Mouse (Mus musculus): Measurements from ENCODE around the gene Ptpn4.

The Ptpn4 gene

DNA sequence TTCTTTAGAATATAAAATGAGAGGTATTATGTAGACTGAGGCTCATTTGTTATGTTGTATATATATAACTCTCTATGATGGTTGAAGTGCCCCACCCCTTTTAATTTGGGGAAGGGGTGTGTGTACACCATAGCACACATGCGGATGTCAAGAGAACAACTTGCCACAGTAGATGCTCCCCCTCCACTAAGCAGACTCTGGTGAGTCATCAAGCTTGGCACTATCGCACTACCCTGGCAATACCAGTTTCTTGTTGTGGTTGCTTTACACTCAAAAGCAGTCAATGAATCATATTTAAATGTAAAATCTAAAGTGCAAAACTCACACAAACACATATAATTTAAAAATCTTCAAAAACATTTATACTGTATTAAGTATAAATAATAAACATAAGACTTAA lies 31.4 kb downstream of the Ptpn4 start:
- DNase-seq (ENCODE audit: low spot score), result no peak

DNA sequence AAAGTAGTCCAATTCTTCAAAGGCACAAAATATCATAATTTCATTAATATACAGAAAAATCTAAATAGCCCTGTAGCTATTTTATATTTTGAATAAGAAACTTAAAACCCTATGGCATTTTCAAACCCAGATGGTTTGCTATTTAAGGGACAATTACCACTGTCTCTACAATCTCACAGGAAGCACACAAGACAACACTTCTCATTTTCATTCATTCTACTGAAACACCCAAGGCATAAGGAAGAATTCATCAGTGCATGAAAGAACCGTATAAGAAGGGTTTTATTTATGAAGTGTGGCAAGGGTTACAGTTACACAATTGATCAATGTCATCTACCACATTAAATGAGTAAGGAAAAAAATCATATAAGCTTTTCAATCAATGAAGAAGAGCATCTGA lies 32.8 kb downstream of the Ptpn4 start:
- no peak for DNase-seq (ENCODE audit: low spot score)

DNA sequence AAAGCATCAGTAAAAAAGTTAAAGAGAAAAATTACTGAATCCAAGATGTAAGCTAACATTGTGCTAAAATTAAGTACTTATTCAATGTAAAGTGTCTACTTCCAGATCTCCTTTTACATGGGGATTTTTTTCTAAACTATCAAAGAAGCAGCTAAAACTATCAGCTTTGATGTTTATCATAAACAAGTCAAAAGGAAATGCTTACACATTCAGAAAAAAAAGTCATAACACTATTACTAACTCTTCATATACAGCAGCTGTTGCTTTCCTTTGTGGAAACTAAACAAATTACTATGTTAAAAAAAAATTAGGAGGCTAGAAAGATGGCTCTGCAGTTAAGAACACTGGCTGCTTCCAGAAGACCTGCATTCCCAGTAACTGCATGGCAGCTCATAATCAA lies 42.2 kb downstream of the Ptpn4 start:
- DNase-seq (ENCODE audit: low spot score), result no peak

DNA sequence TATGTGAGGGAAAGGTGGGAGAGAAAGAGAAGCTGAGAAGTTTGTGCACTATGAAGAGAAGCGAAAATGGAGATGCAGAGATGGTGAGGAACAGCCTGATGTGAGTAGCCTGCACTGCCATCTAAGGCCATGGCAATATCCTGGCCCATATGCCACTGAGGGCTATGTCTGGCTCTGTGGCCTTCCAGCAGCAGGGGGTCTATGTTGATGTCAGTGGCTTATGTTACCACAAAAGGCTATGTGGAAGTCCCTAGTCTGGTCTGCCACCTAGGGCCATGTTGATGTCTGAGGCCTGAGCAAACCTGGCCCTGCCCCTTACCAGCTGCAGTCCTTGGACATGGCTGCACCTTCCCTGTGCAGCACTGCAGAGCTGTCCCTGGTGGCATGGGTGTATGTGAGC lies 43.1 kb downstream of the Ptpn4 start:
- DNase-seq (ENCODE audit: low spot score), result no peak

DNA sequence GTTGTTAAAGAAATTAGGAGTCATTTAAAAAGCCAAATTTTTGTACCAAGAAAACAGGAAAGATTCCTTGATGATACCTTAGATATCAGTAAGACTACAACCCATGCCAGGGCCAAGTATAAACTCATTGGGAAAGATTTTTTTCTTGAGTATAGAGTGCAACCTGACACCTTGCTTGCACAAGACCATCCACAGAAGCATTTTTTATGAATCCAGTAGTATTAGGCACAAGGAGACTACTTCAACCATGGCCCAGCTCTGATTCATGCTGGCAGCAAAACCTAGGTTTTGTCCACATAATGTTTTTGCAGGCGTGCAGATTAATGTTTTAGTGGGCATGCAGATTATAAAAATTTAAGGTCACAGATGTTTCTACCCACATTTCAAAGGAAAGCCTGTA lies 46.8 kb downstream of the Ptpn4 start:
- no peak for DNase-seq (ENCODE audit: low spot score)

DNA sequence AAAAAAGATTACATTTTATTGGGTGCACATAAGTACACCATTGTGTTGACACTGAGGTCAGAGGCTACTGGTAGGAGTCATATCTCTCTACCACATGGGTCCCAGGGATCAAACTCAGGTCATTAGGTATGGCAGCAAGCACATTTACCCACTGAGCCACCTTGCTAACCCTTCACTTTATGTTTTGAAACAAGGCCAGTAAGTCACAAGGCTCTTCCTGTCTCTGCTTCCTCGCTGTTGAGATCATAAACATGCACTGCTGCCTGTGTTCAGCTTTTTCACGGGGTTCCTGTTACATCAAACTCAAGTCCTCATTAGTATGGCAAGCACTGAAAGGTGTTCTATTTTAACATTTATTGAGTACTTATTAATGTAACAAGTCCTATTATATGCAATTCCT lies 61.5 kb downstream of the Ptpn4 start:
- DNase-seq (ENCODE audit: low spot score), result no peak

DNA sequence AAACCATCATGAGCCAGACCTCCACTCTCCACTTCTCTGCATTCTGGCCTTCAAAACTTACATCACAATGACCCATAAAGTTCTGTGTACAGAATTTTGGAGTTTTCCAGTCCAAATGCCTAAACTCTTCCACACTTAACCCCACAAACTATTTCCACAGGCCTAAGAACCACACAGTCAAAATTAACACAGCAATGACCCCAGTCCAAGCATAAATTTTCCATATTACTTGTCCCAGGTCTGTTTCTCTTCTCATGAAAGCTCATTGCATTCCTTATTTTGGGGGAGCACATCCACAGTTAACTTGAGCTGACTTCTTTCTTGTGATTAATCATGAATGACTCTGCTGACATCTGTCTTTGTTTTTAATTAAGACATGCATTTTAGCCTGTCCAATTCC lies 101.7 kb downstream of the Ptpn4 start:
- no peak for DNase-seq (ENCODE audit: low spot score)

DNA sequence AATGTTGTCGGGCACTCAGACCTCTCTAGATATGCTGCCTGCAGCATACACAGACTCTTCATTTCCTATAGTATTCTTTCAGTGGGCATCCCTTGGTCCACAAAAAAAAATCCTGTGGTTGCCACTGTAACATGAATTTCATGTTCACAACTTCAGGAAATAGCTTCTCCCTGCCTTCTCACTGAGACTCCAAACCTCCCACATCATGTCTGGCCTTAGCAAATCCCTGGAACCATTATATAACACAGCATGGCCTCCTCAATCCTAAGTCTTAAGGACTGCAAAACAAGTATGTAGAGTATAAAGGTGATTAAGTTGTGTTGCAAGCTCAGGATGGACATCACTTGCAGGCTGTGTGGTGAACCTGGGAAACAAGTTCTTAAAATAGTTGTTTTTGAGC lies 102.6 kb downstream of the Ptpn4 start:
- DNase-seq (ENCODE audit: low spot score), result no peak

DNA sequence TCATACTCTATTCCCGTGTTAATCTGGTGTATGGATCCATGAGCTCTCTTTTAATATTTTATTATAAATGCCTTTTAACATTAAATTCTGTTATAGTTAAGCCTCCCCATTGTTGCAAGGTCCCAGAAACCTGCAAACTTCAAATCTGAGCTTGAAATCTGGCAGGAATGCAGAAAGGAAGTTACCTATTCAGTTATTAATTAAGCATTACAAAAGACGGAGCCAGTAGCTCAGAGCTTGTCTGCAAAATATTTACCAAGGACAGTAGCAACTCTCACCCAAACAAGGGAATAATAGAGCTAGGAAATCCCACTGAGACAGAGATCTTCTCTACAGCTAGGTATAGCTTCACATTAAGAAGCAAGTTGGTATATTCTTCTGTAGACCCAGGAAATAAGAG lies 106.2 kb downstream of the Ptpn4 start:
- no peak for DNase-seq (ENCODE audit: low spot score)

DNA sequence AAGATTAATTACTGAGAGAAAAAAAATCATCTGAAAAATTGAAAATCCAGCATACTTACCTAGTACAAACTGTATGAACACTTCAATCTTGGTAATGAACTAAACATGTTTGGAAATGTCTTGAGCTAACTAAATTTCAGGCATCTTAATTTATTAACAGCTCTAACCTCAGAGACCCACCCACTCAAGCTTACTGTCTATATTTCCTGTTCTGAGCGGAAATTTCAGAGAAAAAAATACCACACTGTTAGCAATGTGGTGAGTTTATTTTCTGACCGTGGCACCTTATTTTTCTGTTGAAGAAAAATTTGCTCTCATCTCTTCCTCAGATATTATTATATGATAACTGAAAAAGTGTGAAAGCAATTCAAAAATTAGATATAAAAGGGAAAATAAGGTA lies 124.4 kb downstream of the Ptpn4 start:
- no peak for DNase-seq (ENCODE audit: low spot score)

DNA sequence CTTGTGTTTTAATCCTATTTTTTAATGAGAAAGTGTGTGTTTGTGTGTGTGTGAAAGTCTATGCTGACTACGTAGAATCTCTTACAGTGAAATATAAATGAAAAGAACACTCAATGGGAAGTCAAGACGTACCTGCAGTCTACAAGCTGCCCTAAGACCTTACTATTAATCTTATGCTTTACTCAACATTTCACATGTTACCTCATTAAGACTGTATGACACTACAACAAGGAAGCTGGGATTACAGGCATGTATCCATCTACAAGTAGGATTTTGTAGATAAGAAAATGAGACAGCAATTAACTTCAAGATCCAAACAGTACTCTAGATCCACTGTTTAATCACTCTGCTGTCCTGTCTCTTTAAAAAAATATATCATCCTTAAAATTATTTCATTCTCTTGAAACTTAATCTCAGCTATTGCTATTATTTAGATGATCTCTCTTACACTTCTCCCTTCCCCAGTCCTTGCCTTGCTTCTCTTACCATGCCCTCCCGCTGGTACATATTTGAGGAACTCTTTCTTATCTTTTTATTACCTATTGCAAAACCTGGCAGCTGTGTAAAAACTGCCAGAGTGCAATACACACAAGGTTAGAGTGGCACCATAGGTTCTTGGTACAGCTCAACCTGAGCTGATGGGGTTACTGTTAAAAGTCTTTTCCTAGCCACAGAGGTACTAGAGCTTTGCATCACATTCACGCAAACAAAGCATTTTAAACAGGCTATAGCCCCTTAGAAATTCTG lies 130.8 kb downstream of the Ptpn4 start:
- no peak for DNase-seq (ENCODE audit: low spot score)

DNA sequence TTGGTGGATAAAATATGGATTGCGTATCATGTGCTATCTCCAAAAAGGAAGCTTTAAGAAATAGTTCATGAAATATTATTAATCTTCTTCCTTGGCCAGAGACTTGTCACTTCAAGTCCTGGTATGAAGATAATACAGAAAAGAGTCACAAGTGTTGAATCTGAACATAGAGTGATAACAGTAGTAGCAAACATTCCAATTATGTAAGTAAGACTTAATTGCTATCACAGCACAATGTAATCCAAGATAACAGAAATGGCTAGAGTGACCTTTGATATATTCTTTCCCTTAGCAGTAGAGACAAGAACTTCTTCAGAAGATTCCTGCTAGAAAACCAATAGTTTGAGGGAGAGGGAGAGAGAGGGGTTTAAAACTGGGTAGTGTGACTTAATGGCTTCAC lies 140.6 kb downstream of the Ptpn4 start:
- no peak for DNase-seq (ENCODE audit: low spot score)

DNA sequence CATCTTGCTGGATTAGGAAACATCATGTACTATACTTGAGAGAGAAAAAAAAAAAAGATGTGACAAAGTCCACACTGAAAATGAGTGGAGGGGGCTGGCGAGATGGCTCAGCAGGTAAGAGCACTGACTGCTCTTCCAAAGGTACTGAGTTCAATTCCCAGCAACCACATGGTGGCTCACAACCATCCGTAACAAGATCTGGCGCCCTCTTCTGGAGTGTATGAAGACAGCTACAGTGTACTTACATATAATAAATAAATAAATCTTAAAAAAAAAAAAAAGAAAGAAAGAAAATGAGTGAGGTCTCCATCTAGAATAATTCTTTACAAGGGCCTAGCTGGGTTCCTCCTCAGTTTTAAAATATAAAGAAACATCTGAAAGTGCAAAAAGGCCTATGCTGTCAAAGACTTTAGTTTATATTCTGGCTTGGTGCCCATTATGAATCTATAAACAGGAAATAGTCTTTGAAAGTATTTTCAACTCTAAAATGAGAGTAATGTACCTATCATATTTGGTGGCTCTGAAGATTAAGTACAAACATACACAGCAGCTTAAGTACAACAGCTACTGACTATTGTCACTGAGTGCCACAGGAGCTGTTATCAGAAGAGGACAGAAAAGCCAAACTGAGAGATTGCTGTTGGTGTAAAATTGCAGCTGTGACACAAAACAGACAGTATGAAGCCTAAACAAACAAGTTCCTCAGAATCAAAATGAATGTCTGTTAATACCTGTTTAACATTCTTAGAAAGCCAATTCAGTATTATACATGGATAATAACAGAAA lies 151.4 kb downstream of the Ptpn4 start:
- no peak for DNase-seq (ENCODE audit: low spot score)

DNA sequence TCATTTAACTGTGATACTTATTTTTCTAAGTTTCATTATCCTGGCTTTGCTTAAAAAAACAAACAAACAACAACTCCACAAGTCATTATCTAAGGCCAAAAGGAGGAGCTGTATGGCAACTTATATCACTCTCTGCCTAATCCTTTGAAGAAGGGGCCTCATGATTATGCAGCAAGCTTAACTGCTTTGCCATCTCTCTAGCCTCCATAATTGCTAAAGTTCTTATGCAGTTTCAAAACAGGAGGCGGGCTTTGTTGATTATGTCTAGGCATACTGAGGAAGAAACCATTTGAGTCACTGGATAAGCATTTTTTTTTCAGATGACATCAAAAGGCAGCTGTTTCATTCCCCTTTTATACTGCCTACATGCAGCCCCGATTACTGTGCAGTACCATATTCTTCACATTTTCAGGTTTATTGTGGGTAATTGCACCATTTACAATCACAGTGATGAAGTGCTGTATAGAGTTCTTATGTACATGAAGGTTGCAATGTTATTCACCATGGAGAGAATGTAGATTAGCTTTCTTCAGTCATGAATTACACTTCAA lies 155.7 kb downstream of the Ptpn4 start:
- no peak for DNase-seq (ENCODE audit: low spot score)

DNA sequence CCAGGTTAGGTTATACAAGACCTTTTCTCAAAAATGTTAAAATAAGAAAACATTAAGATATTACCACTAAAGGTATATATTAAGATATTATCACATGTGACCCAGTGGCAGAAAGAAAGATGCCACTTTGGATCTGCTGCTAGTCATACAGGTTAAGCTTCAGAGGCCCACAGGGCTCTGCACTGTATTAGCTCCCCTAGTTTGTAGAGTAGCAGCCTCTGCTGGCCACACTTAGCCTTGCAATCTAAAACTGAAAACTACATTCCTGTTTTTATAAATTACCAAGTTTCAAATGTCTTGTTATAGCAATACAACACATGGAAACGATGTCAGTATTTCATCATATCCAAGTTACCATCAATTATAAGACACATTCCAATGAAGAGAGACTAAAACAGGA lies 162.4 kb downstream of the Ptpn4 start:
- DNase-seq (ENCODE audit: low spot score), result peak; percentile 39

DNA sequence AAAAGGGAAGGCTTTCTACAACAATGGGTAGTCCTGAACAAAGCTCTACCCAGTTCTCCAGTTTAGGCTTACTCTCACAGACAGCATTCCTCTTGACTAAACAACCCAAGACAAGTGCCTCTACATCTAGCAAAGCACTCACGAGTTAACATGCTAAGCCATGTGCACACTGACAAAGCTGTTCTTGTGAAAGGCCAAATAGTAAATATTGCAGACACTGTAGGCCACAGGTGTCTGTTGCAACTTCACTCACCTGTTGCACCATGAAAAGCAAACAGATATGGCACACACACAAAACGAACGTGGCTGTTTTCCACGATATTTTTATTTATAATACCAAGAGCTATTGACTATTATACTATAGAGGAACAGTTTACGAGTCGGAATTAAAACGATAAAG lies 170.5 kb downstream of the Ptpn4 start:
- no peak for DNase-seq (ENCODE audit: low spot score)

DNA sequence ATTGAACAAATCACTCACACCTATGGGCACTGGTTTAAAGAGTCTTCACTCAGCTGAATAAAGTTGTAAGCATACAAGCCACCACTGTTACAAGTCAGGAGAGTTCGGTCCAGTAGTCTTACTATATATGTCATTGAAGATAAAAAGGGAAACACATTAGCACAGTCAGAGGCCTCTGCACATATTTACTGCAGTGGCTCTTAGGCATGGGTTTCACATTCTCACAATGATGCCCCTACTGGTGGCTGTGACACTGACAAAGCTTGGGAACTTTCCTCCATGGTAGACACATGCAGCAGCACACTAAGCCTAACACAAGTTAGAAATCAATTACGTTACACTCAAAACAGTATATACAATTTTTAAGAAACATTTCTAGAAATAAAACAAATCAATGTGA lies 183.1 kb downstream of the Ptpn4 start:
- peak; percentile 22 for DNase-seq (ENCODE audit: low spot score)

DNA sequence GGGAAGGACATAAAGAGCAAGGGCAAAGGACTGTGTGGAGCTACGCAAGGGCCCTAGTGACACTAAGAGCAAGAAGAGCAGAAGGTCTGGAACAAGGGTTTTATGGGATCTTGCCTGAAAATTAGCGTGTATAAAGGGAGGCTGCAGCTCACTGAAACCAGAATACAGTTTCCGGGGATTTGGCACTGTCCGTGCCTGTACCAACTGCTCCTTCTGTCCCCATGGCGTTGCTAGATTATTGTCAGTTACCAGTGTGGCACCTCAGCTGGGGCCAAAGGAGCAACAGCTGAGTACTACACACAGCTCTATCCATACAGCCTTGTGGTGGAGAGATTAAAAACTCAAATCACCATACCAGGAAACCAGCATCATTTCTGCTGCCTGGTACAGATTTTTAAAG lies 187.0 kb downstream of the Ptpn4 start:
- DNase-seq (ENCODE audit: low spot score), result no peak

DNA sequence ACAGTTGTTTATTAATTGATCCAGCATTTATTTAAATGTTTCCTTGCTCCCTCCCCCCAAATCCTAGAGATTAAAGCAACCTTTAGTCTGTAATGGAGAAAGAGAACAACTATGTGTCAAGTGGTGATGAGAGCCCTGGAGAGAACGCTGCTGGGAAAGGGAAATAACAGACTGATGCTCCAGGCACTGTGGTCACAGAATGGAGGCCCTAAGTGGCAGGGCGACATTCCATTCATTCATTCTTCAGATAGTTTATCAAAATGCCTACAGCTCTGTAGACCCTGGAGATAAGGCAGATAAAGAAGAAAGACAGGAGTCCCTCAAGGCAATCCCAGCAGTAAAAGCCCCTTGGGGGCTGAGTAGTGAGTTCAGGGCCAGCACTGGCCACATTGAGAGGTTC lies 187.8 kb downstream of the Ptpn4 start:
- DNase-seq (ENCODE audit: low spot score), result no peak

DNA sequence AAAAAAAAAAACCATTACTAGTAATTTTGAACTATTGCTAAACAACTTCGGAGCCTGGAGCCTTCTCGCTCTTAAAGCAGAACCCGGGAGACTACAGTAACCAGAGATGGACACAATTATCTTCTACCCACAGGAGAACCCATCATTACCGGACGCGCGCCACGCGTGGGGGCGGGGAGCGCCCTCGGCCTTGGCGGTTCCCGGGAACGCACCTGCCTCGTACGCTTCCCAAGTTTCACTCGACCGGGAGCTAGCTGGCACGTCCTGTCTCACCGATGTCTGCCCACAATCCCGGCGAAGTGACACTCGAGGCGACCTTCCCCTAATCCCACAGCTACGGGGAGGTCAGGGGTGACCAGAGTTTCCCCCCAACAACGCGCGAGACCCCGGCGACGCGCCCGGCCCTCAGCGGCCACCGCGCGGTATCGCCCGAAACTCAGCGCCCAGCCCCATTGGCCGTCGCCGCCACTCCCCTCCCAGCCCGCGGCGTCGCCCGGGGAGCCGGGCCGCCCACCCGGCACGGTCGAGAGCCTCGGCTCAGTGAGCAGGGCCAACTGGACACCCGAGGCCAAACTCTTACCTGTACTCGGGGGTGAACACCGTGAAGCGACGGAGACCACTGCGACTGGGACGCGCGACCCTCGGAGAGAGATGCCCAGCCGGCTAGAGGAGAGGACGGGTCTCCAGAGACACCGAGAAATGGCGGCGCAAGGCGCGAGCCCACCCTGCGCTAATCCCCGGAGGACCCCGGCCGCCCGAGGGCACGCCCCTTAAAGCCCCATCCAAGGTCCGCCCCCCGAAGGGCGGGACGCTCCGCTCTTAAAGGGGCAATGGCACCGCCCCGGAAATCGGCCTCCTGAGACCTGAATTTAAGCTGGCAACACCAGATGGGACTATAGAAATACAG lies 189.0 kb downstream of the Ptpn4 start, which contains the start of gene Epb41l5:
Gene Epb41l5, minus strand, starts transcription at position 796 of the 907 bp plus-strand sequence.
- DNase-seq (ENCODE audit: low spot score), result peak; percentile 95

DNA sequence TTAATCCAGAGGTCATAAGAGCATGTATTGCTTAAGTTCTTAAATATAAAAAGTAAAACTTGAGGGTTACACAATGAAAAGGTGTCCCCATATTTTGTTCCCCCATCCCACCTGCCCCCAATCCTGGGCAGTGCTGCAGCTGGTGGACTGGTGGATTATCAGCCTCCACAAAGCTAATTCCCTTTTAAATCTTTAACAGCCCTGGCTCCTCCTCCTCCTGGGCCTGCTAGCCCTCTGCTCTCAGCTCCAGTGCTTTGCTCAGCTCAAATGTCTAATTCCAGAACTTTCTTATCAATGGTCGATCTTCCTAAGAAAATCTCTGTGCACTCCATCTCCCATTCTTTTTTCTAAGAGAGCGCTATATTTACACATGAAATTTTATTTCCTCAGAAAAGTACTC lies 191.1 kb downstream of the Ptpn4 start:
- peak; percentile 5 for DNase-seq (ENCODE audit: low spot score)

DNA sequence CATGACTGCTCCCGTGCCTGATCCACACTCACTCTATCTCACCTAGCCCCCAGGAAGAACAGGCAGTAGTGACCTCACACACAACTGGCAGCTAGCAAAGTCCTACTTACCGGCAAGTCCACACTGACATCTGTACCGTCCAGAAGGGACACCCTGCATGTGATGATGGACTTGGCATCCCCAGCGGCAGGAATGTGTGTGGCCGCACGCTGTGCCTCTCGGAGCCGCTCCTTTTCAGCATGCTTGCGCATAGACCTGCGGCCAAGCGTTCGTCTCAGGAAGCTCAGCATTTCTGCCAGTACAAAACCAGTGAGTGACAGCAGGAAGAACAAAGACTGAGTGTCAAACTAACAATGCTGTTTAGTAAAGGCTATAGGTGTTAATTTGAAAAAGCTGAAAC lies 195.0 kb downstream of the Ptpn4 start:
- DNase-seq (ENCODE audit: low spot score), result peak; percentile 57
